Mouse (Mus musculus): ENCODE data around the gene Trim30b.
A peak's percentile ranks its signal among the peaks of the same experiment; 100 is the strongest.
"Not testable (repeated sequence)": the region's sequence is repeated elsewhere in the genome, so short reads cannot be mapped to it uniquely, and the experiment has no call there.

The Trim30b gene

DNA sequence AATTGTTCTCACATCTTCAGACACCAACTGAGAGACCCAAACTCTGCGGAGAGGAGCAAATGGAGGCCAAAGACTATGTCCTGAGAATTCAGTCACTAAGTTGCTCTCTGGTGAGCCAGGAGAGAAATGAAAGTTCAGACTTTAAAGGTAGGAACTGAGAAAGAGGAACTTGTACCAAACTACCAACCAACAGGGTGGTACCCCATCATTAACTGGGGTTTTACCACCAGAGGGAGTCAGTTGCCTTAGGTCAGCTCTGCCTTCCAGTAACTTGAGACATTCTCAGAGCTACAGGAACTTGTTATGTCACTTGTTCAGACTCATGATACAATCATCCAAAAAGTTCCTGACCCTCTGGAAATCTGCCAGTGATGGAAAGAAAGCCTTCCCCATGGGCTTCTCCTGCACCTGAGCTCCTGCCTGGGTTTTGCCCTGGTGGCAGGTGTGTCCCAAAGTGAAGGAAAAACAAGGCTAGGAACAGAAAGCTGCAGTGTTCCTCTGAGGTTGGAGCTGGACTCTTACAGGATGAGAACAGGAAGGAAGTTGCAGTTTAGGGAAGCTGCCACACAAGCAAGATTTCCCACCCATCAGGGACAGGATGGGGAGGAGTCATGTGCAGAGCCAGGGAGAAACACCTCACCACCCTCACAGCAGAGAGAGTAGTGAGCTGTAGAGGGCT lies at the start of gene Trim30b:
Trim30b (minus strand) TSS at position 149 of the 679 bp plus-strand sequence.
- DNase-seq = peak; percentile 11 to 15

DNA sequence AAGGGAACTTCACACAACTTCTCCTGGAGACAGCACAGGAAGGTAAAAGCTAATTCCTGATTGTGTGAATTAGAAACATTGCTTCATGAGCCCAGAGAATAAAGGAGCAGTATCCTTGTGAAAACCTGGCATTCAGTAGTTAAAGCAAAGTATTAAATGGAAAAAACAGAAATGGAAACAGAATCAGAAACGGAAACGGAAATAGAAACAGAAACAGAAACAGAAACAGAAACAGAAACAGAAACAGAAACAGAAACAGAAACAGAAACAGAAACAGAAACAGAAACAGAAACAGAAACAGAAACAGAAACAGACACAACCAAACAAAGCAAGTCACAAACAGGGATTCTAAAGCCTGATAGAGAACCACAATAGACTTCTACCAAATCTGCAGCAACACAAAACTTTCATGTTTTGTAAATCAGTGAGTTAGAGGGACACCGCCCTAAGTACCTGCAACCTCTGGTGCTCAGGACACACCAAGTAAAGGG lies 34.8 kb upstream of the Trim30b start:
- no peak for DNase-seq

DNA sequence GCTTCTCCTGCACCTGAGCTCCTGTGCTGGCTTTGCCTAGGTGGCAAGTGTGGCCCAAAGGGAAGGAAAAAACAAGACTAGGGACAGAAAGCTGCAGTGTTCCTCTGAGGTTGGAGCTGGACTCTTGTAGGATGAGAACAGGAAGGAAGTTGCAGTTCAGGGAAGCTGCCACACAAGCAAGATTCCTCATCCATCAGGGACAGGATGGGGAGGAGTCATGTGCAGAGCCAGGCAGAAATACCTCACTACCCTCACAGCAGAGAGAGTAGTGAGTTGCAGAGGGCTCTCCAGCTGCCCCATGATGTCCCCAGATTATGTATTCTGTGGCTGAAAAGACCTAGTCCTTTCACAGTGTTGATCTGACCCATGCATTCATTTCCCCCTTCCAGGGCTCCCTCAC lies 31.5 kb upstream of the Trim30b start:
- DNase-seq = peak in 1 of 2 experiments; percentile 4

DNA sequence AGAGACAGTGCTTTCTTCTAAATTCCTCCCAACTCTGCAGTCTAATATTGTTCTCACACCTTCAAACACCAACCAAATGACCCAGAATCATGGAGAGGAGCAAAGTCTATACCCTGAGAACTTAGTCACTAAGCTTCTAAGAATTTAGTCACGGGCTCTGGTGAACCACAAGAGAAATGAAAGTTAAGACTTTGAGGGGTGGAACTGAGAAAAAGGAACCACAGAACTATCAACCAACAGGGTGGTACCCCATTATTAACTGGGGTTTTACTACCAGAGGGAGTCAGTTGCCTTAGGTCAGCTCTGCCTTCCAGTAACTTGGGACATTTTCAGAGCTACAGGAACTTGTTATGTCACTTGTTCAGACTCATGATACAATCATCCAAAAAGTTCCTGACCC lies 31.0 kb upstream of the Trim30b start, which contains the start of gene Trim30c:
Trim30c (minus strand) TSS at position 140 of the 400 bp plus-strand sequence.
- DNase-seq = no peak

DNA sequence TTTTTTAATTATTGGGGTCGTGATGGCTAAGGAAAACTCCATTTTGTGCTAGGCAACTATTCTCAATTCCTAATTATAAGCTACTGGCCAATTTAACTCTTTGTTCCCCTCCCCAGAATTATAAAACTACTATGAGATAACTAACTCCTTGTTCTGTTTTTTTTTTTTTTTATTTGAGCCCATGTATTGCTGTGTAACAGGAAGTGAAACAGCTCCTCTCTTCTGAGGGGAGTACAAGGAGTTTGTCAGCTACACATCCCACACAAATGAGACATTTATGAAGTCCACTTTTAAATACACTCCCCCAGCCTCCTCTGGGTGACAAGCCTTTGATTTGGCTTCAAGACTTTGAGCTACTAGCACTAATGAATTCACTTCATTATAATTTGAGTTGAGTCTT lies 28.8 kb upstream of the Trim30b start:
- no peak for DNase-seq

DNA sequence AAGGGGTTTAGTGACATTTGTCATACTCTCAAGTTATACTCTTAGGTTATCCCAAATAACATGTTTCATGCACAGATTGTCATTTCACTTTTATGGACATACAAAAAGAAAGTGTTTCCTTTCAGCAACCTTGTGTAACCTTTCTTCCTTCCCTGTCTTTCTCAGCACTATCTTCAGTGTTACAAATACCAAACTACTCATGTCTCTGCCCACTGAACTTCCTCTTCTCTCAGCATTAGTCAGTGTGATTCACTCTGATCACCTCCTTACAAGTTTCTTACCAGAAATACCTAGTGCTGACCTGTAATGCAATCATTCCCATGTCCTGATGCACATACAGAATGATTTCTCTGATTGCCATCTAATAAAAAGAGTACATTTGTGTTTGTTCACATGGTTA lies 3.3 kb downstream of the Trim30b start:
- DNase-seq = no peak

DNA sequence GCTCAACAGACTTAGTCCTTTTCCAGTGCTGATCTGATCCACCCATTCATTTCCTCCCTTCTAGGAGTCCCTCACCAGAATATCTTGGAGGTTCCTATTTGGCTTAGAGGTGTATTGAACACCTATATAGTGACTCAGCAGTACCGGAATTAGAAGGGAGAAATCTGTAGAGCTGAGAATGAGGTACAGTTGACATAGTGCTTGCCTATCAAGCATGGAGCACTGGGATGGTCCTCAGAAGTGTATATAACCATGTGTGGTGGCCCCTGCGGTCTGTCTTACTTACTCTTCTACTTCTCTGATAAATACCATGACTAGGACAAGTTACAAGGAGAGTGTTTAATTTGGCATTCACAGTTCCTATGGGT lies 16.1 kb downstream of the Trim30b start:
- DNase-seq = no peak

DNA sequence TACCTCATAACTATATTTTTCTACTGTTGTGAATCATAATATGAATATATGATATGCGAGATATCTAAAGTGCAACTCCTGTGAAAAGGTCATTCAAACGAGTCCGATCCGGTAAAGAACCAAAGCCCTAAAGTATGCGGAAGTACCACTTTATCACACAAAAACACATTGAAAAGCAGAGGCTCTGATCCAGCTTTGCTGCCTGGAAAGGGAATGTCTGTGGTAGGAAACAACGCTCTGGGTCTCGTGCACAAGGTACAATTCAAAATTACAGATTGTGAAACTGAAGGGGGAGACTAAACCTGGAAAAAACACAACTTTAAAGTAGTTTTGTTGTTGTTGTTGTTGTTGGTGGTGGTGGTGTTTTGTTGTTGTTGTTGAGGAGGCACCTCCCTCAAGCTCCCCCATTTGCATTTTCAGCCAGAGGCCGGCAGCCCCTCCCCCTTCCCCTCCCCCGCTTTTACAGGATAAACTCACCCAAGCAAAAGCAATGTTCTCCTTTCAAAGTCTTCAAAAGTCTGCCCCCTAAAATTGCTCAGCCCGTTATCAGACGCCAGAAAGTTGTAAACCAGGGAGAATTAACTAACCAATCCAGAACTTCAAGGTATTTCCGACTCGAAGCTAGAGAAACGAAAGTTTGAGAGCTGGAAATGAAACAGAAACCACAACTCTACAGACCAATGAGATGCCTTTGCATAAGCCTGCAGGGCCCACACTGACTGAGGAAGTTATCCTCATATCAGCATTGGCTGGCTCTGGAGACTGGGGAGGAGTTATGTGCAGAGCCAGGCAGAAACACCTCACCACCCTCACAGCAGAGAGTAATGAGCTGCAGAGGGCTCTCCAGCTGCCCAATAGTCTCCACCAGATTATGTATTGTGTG lies 16.7 kb downstream of the Trim30b start, which contains the start of gene Trim12c:
Trim12c (minus strand) TSS at position 646 of the 883 bp plus-strand sequence.
- peak; percentile 77 to 88 for DNase-seq

DNA sequence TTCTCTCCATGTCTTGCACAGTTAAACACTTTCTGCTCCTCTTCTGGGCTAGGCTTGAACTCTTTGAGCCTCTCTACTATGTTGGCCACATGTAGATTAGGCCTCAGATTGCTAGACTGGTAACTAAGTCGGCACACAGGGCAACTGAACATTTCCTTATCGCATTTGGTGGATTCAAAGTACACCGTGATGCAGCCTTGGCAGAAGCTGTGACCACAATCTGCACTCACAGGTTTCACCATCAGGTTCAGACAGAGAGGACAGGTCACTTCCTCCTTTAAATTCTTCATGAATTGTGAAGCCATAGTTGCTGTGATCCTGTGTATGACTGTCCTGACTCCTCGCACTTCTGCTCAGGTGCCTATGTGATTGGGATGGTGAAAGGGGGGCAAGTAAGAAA lies 21.6 kb downstream of the Trim30b start:
- not testable (repeated sequence) for DNase-seq

DNA sequence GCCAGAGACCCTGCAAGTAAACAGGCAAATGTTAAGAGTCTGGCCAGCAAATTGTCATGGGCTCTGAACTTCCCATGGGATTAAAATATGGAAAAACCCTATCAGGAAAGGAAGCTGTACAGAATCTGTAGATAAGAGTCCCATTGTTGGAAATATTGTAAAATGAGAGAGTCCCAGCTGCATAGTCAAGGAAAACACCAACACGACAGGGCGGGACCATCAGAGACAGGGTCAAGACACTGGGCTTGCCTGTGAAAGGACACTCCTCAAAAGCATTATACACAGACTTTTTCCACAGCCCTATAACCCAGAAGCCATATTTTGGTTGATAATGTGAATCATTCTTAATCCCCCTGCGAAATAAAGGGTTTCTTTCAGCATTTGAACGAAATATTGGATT lies 28.9 kb downstream of the Trim30b start:
- not testable (repeated sequence) for DNase-seq

DNA sequence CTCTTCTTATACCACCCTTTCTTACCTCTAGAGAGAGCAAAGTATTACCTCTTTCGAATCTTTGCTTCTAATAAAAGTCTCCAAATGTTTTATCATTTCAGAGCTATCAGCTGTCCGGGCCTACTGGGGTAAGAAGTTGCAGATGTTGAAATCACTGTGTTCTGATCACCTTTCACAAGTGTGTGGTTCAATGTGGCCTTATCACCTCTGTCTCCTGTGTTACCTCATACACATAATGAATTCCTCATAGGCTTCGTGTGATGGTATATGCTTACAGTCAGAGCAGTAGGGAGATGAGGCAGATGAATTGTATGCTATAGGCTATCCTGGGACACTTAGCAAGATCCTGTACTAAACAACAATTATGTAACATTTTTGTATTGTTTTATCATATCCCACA lies 34.1 kb downstream of the Trim30b start:
- not testable (repeated sequence) for DNase-seq

DNA sequence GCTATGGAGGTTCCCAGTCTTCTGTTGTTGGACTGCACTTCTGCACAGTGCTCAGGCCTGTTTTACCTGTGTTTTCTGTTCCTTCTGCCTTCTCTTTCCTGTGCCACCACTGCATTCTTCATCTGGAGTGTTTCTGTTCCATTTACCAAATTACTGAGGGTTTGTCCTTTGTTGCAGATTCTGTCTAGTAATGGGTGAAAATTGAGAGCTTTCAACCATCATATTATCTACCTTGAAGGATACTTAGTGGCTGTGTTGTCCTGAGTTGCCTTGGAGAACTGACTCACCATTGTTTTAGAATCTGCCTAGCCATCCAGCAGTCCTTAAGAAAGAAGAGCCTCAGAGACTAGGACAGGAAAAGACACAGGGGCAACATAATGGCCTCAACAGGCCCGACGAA lies 40.5 kb downstream of the Trim30b start, which contains the start of gene Trim34b:
Trim34b (plus strand) TSS at position 301 of the 400 bp plus-strand sequence.
- not testable (repeated sequence) for DNase-seq

DNA sequence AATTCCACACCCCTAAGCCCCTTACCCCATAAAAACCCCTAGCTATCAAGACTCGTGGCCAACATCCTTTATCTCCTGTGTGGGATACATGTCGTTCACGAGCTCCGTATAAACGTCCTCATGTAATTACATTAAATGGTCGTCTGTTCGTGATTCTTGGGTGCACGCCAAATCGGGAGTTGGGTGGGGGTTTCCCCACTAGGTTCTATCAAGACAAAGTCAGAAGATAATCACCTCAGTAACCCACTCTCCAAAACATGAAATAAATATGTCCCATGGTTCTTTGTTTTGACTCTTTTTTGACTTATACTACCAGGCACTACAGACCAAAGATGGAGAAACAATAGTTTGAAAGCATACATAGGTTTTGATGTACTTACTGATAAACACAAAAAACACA lies 47.7 kb downstream of the Trim30b start:
- DNase-seq = no peak

DNA sequence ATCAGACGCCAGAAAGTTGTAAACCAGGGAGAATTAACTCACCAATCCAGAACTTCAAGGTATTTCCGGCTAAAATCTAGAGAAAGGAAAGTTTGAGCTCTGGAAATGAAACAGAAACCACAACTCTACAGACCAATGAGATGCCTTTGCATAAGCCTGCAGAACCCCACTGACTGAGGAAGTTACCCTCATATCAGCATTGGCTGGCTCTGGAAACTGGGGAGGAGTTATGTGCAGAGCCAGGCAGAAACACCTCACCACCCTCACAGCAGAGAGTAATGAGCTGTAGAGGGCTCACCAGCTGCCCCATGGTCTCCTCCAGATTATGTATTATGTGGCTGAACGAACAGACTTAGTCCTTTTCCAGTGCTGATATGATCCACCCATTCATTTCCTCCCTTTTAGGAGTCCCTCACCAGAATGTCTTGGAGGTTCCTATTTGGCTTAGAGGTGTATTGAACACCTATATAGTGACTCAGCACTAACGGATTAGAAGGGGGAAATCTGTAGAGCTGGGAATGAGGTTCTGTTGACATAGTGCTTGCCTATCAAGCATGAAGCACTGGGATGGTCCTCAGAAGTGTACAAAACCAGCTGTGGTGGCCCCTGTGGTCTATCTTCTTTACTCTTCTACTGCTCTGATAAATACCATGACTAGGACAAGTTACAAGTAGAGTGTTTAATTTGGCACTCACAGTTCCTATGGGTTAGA lies 54.2 kb downstream of the Trim30b start, which contains the start of gene Trim12a:
Trim12a (minus strand) TSS at position 98 of the 712 bp plus-strand sequence.
- not testable (repeated sequence) for DNase-seq

DNA sequence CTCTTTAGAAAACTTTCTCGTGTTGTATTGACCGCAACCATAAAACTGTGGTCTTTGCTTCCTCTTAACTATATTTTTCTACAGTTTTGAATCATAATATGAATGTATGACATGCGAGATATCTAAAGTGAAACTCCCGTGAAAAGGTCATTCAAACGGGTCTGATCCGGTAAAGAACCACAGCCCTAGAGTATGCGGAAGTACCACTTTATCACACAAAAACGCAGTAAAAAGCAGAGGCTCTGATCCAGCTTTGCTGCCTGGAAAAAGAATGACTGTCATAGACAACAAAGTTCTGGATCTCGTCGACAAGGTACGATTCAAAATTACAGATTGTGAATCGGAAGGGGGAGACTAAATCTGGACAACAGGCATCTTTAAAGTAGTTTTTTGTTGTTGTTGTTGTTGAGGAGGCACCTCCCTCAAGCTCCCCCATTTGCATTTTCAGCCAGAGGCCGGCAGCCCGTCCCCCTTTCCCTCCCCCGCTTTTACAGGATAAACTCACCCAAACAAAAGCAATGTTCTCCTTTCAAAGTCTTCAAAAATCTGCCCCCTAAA lies 54.8 kb downstream of the Trim30b start:
- DNase-seq = peak; percentile 9 to 24
